Comparison of ENCODE assay signal across 21 mouse cellular contexts in the genomic region with DNA sequence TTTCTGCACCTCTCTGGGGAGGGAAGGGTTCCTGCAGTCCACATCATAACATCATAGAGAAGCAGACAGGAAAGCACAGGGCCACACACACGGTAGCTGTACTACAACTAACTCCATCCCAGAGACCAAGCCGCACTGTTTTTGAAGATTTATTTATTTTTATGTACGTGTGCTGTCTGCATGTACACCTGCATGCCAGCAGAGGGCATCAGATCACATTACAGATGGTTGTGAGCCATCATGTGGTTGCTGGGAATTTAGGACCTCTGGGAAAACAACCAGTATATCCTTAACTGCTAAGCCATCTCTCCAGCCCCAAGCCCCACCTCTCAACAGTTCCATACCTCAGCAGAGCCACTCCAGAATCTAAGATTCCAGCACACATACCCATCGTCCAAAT. TPM values are rescaled to one million over a fixed set of nuclear protein-coding genes. Genes with fewer than 3 reads are reported as not detected.
DNase-seq lines count a peak whose midpoint lies in the region; ATAC-seq and TF ChIP-seq lines count a peak whose summit lies in the region.
"Had no signal": no experiment of that assay in that cellular context is flagged by ENCODE, and none has a peak within 500 bp of the region (broad histone marks: within the 10 kb centered on the region; RNA-seq: fewer than 3 reads in every experiment).

No protein-coding gene starts in this region.

- DNase-seq in gastrocnemius, adult 2 months = no peak
- no peak for DNase-seq in gastrocnemius, adult 18-20 months (ENCODE audit: low spot score)
- DNase-seq in kidney, postnatal 0 days (ENCODE audit: low spot score) = no peak
- DNase-seq in kidney, postnatal 4 days = no peak
- DNase-seq in 416B (ENCODE audit: low read depth) (peak; percentile 34), MEL (ENCODE audit: low read depth, low spot score) (peak; percentile 44)
- no peak for DNase-seq in spleen, adult 18-20 months
- DNase-seq in forebrain, embryonic 11.5 days (ENCODE audit: low spot score) = no peak
- DNase-seq: adrenal gland, adult 8-10 months; cerebellum, adult 18-20 months; cerebellum, postnatal 36 days; kidney, adult 8-10 months; thymus, postnatal 4 days had no signal

- H3K4me1 ChIP-seq in kidney, postnatal 0 days (replicated peaks; ENCODE audit: insufficient read depth, low read length) = no peaks in the 10 kb centered on the region
- H3K4me1 ChIP-seq in MEL (ENCODE audit: control insufficient read depth in 1 of 2, insufficient read depth in 2 of 2, low read length in 2 of 2) = peaks cover 8 to 11% of the 10 kb centered on the region in 2 experiments; a peak in 3 of 4 replicates
- no peaks in the 10 kb centered on the region for H3K4me1 ChIP-seq in forebrain, embryonic 11.5 days (replicated peaks; ENCODE audit: control insufficient read depth, insufficient read depth, low read length)
- H3K4me1 ChIP-seq: limb, embryonic 12.5 days; midbrain, embryonic 12.5 days; neural tube, embryonic 15.5 days had no signal

- H3K27ac ChIP-seq in gastrocnemius, adult 2 months = peak overlapping the region; percentile 24; the same call in 1 of the 2 replicates
- no peak overlapping the region for H3K27ac ChIP-seq in kidney, postnatal 0 days
- no peak overlapping the region for H3K27ac ChIP-seq in MEL (ENCODE audit: control insufficient read depth, low read depth, low read length)
- no peak overlapping the region for H3K27ac ChIP-seq in forebrain, embryonic 11.5 days (ENCODE audit: low read depth, low read length)
- H3K27ac ChIP-seq: hindbrain, embryonic 14.5 days; limb, embryonic 12.5 days; macrophage; midbrain, embryonic 12.5 days; neural tube, embryonic 15.5 days had no signal

- no peak for TF ChIP-seq POLR2A in MEL (IDR thresholded peaks at IDR 0.05; ENCODE audit: control insufficient read depth in 1 of 2, insufficient read depth in 1 of 2, low read depth in 1 of 2, low read length in 2 of 2, poor library complexity in 1 of 2)

- intact Hi-C loops in gastrocnemius, adult 2 months (cut with DNase I) = no loop called here

- H3K4me3 ChIP-seq in gastrocnemius, adult 2 months = no peak overlapping the region
- H3K4me3 ChIP-seq in kidney, postnatal 0 days (replicated peaks; ENCODE audit: low read depth, low read length) = no peak overlapping the region
- no peak overlapping the region for H3K4me3 ChIP-seq in MEL (ENCODE audit: control insufficient read depth in 1 of 2, insufficient read depth in 1 of 2, low read depth in 2 of 2, low read length in 2 of 2)
- no peak overlapping the region for H3K4me3 ChIP-seq in forebrain, embryonic 11.5 days (ENCODE audit: low read depth, low read length)
- H3K4me3 ChIP-seq: limb, embryonic 12.5 days; midbrain, embryonic 12.5 days; neural tube, embryonic 15.5 days had no signal

- H3K79me2 ChIP-seq in MEL (ENCODE audit: control insufficient read depth, insufficient read depth, low read length, poor library complexity) = no peaks in the 10 kb centered on the region

- TF ChIP-seq CTCF in gastrocnemius, adult 2 months (IDR thresholded peaks at IDR 0.05) = peak; percentile 55
- peak; percentile 56 for TF ChIP-seq CTCF in kidney, postnatal 0 days (IDR thresholded peaks at IDR 0.05; ENCODE audit: low read depth)
- peak; percentile 55 to 65 (median 64) for TF ChIP-seq CTCF in MEL (IDR thresholded peaks at IDR 0.05 in 2 of 3, conservative IDR thresholded peaks at IDR 0.05 in 1 of 3; ENCODE audit: control insufficient read depth in 1 of 3, insufficient read depth in 1 of 3, low read depth in 2 of 3, low read length in 3 of 3, poor library complexity in 1 of 3, severe bottlenecking in 1 of 3)

- ATAC-seq in kidney, postnatal 0 days (replicated peaks; ENCODE audit: low FRiP score, low read depth) = no peak
- ATAC-seq in forebrain, embryonic 11.5 days (replicated peaks; ENCODE audit: low FRiP score) = no peak
- ATAC-seq: forebrain, embryonic 14.5 days had no signal

- H3K4me2 ChIP-seq in kidney, postnatal 0 days (ENCODE audit: low read length) = no peak overlapping the region
- H3K4me2 ChIP-seq in forebrain, embryonic 11.5 days (ENCODE audit: low read depth, low read length, severe bottlenecking) = no peak overlapping the region
- H3K4me2 ChIP-seq: hindbrain, embryonic 14.5 days; limb, embryonic 12.5 days; midbrain, embryonic 12.5 days; neural tube, embryonic 15.5 days had no signal

- no peak for TF ChIP-seq EP300 in MEL (IDR thresholded peaks at IDR 0.05; ENCODE audit: low read depth in 1 of 2, low read length in 2 of 2)

- H3K27me3 ChIP-seq in kidney, postnatal 0 days (ENCODE audit: insufficient read depth, low read length) = no peaks in the 10 kb centered on the region
- no peaks in the 10 kb centered on the region for H3K27me3 ChIP-seq in MEL (ENCODE audit: control insufficient read depth in 1 of 2, insufficient read depth in 2 of 2, low read length in 2 of 2)
- H3K27me3 ChIP-seq in forebrain, embryonic 11.5 days (ENCODE audit: control insufficient read depth, insufficient read depth, low read length) = no peaks in the 10 kb centered on the region
- H3K27me3 ChIP-seq: limb, embryonic 12.5 days; midbrain, embryonic 12.5 days; neural tube, embryonic 15.5 days had no signal

- H3K9me3 ChIP-seq in kidney, postnatal 0 days (replicated peaks; ENCODE audit: low read length) = no peaks in the 10 kb centered on the region
- H3K9me3 ChIP-seq in MEL (replicated peaks; ENCODE audit: insufficient read depth, low read length) = no peaks in the 10 kb centered on the region
- no peaks in the 10 kb centered on the region for H3K9me3 ChIP-seq in forebrain, embryonic 11.5 days (ENCODE audit: control insufficient read depth, low read length)
- H3K9me3 ChIP-seq: neural tube, embryonic 15.5 days had no signal

- TF ChIP-seq RAD21 in MEL (IDR thresholded peaks at IDR 0.05; ENCODE audit: low read depth, low read length) = peak; percentile 25

- 77% methylated on average over 4 of the region's 4 CpGs for WGBS in kidney, postnatal 0 days
- WGBS in forebrain, embryonic 11.5 days = 72% methylated on average over 4 of the region's 4 CpGs

- H3K9ac ChIP-seq in kidney, postnatal 0 days (ENCODE audit: low read depth, low read length) = no peak overlapping the region
- H3K9ac ChIP-seq in MEL (ENCODE audit: control insufficient read depth, low read depth, low read length, poor library complexity, severe bottlenecking) = no peak overlapping the region
- H3K9ac ChIP-seq in forebrain, embryonic 11.5 days (ENCODE audit: low read length) = no peak overlapping the region
- H3K9ac ChIP-seq: hindbrain, embryonic 14.5 days; limb, embryonic 12.5 days; midbrain, embryonic 12.5 days; neural tube, embryonic 15.5 days had no signal

- no peaks in the 10 kb centered on the region for H3K36me3 ChIP-seq in kidney, postnatal 0 days (ENCODE audit: insufficient read depth, low read length)
- H3K36me3 ChIP-seq in MEL (ENCODE audit: control insufficient read depth in 1 of 2, insufficient read depth in 2 of 2, low read length in 2 of 2) = peaks cover 0 to 3% of the 10 kb centered on the region in 2 experiments; a peak in 2 of 4 replicates
- no peaks in the 10 kb centered on the region for H3K36me3 ChIP-seq in forebrain, embryonic 11.5 days (ENCODE audit: control insufficient read depth, insufficient read depth, low read length)
- H3K36me3 ChIP-seq: limb, embryonic 12.5 days; midbrain, embryonic 12.5 days; neural tube, embryonic 15.5 days had no signal

TF ChIP-seq in MEL, 35 proteins besides CTCF, POLR2A, EP300 and RAD21:
- peak; percentile 26; the same call in 1 of the 2 replicates for TF ChIP-seq ZC3H11A (IDR thresholded peaks at IDR 0.05; ENCODE audit: low read depth, low read length)
- peak; percentile 62 for TF ChIP-seq SMC3 (IDR thresholded peaks at IDR 0.05; ENCODE audit: low read depth, low read length)
- no peak for TF ChIP-seq MAZ (IDR thresholded peaks at IDR 0.05; ENCODE audit: low read depth, low read length)

RNA-seq across cellular contexts. Expression of a gene that starts 39.4 kb away (rescaled TPM):
- 1 to 10 TPM; 4.0 to 5.2 TPM for total RNA-seq in gastrocnemius, adult 2 months (2021)
- 1 to 10 TPM; 3.4 to 8.6 TPM for total RNA-seq in gastrocnemius, adult 18-20 months (2021)
- 19.9 and 21.6 TPM in 2 replicates for polyA plus RNA-seq in kidney, postnatal 0 days (2015; fragmentation: Nextera tagmentation; extraction: Ambion mirVana)
- total RNA-seq in MEL (2012; rRNA removed) = 6.3 and 6.5 TPM in 2 replicates
- 10 to 100 TPM in 1 of 2 experiments, not detected in 1; 12.3 TPM for polyA plus RNA-seq in MEL (2012; ENCODE audit: insufficient read depth in 1 of 2, insufficient read length in 2 of 2, low read depth in 1 of 2, low replicate concordance in 2 of 2, missing spikeins in 1 of 2)
- 63.6 and 72.1 TPM in 2 replicates for polyA plus RNA-seq in forebrain, embryonic 11.5 days (2014; fragmentation: Nextera tagmentation; extraction: Ambion mirVana)
- polyA plus RNA-seq: macrophage had no signal

RNA-seq across cellular contexts. Expression of a gene that starts 46.2 kb away (rescaled TPM):
- total RNA-seq in gastrocnemius, adult 2 months (2021) = not detected
- total RNA-seq in gastrocnemius, adult 18-20 months (2021) = not detected
- polyA plus RNA-seq in kidney, postnatal 0 days (2015; fragmentation: Nextera tagmentation; extraction: Ambion mirVana) = 0.41 and 0.43 TPM in 2 replicates
- total RNA-seq in MEL (2012; rRNA removed) = 0.08 TPM in 1 of 2 replicates, not detected in the other
- under 1 TPM in 1 of 2 experiments, not detected in 1; 0.10 TPM for polyA plus RNA-seq in MEL (2012; ENCODE audit: insufficient read depth in 1 of 2, insufficient read length in 2 of 2, low read depth in 1 of 2, low replicate concordance in 2 of 2, missing spikeins in 1 of 2)
- 0.31 TPM in 1 of 2 replicates, not detected in the other for polyA plus RNA-seq in forebrain, embryonic 11.5 days (2014; fragmentation: Nextera tagmentation; extraction: Ambion mirVana)
- total RNA-seq: adrenal gland, adult 8-10 months; left cerebral cortex, adult 18-20 months had no signal
- polyA plus RNA-seq: forebrain, embryonic 14.5 days; heart, embryonic 16.5 days; hindbrain, embryonic 14.5 days; limb, embryonic 12.5 days; macrophage; midbrain, embryonic 12.5 days; neural tube, embryonic 15.5 days had no signal

RNA-seq across cellular contexts. Expression of a gene that starts 55.5 kb away (rescaled TPM):
- total RNA-seq in gastrocnemius, adult 2 months (2021) = 1 to 10 TPM in 1 of 2 experiments, under 1 TPM in 1; 0.59 to 1.0 TPM
- 1 to 10 TPM in 1 of 2 experiments, under 1 TPM in 1; 0.84 to 1.2 TPM for total RNA-seq in gastrocnemius, adult 18-20 months (2021)
- polyA plus RNA-seq in kidney, postnatal 0 days (2015; fragmentation: Nextera tagmentation; extraction: Ambion mirVana) = 10.8 and 12.0 TPM in 2 replicates
- 7.6 and 9.1 TPM in 2 replicates for total RNA-seq in MEL (2012; rRNA removed)
- 10 to 100 TPM in 1 of 2 experiments, not detected in 1; 13.7 TPM for polyA plus RNA-seq in MEL (2012; ENCODE audit: insufficient read depth in 1 of 2, insufficient read length in 2 of 2, low read depth in 1 of 2, low replicate concordance in 2 of 2, missing spikeins in 1 of 2)
- 1.3 and 1.5 TPM in 2 replicates for polyA plus RNA-seq in forebrain, embryonic 11.5 days (2014; fragmentation: Nextera tagmentation; extraction: Ambion mirVana)

Comparison
In these comparisons a context has a peak if more than half of its experiments do, and no peak if none do; other contexts are left out.
1. DNase-seq: peak in 416B (single experiment) and MEL (single experiment); none in gastrocnemius, adult 2 months (single experiment), gastrocnemius, adult 18-20 months (single experiment), kidney, postnatal 0 days (single experiment), kidney, postnatal 4 days (0 of 2), spleen, adult 18-20 months (0 of 2) and forebrain, embryonic 11.5 days (single experiment).
2. Peak in every context shown above with its lines, with median percentiles within 50 percentile points of each other: CTCF ChIP-seq.